Mouse (Mus musculus) bone marrow, adult 2 months (tissue): ENCODE measurements around the gene Zdhhc4.

Experiments
- CTCF ChIP-seq: fragments of 200-500 bp; IDR thresholded peaks from 2 replicates; pipeline ENCODE4 v1.5.1; 2011; ENCODE audit warnings: low read length, control low read depth; ENCODE audit not compliant: control insufficient read depth, insufficient read depth
- POLR2A ChIP-seq: fragments of 200-500 bp; IDR thresholded peaks from 2 replicates; pipeline ENCODE4 v1.6.1; 2011; ENCODE audit warnings: low read depth, mild to moderate bottlenecking, control low read depth, low read length, borderline replicate concordance; ENCODE audit not compliant: control insufficient read depth

GRCm38 (mm10) chr5:143269363-143270150 lies 59.5 kb downstream of the Zdhhc4 start, which contains the start of gene Zfp316:
- no peak for TF ChIP-seq CTCF
- TF ChIP-seq POLR2A = peak; percentile 51; the same call in 1 of the 2 replicates
